Mouse (Mus musculus) neural tube, embryonic 12.5 days (tissue): ENCODE data around the gene Ddt. TPM values are rescaled to one million over a fixed set of nuclear protein-coding genes. Genes with fewer than 3 reads are reported as not detected.
A peak's percentile ranks its signal among the peaks of the same experiment; 100 is the strongest.

Experiments used
- ATAC-seq: fragments of 200-750 bp; cut with Nextera tagmentation; 2 replicates; pipeline ENCODE4 v1.8.0; 2017; ENCODE audit warnings: low read depth, mild to moderate bottlenecking, moderate TSS enrichment, moderate library complexity; ENCODE audit not compliant: low FRiP score
- H3K27ac ChIP-seq: fragments of 300-500 bp; sonication (generic); 2 replicates; pipeline ENCODE4 v1.5.1; 2016
- H3K27me3 ChIP-seq: fragments of 300-500 bp; sonication (generic); replicated peaks from 2 replicates; pipeline ENCODE4 v1.6.1; 2016; ENCODE audit warnings: mild to moderate bottlenecking
- H3K36me3 ChIP-seq: fragments of 300-500 bp; sonication (generic); 2 replicates; pipeline ENCODE4 v1.6.1; 2016; ENCODE audit warnings: mild to moderate bottlenecking
- H3K4me1 ChIP-seq: fragments of 300-500 bp; sonication (generic); 2 replicates; pipeline ENCODE4 v1.6.1; 2016
- H3K4me2 ChIP-seq: fragments of 300-500 bp; sonication (generic); replicated peaks from 2 replicates; pipeline ENCODE4 v1.6.1; 2016; ENCODE audit warnings: mild to moderate bottlenecking
- H3K4me3 ChIP-seq: fragments of 300-500 bp; sonication (generic); 2 replicates; pipeline ENCODE4 v1.5.1; 2016
- H3K9ac ChIP-seq: fragments of 300-500 bp; sonication (generic); 2 replicates; pipeline ENCODE4 v1.6.1; 2016; ENCODE audit warnings: mild to moderate bottlenecking
- H3K9me3 ChIP-seq: fragments of 300-500 bp; sonication (generic); 2 replicates; pipeline ENCODE4 v1.6.1; 2016; ENCODE audit warnings: mild to moderate bottlenecking
- WGBS: fragments of 180-500 bp; shearing (Covaris S2); methylation state at CpG from one replicate; pipeline ENCODE4 v1.1.7; 2016; 5-methylcytosine and 5-hydroxymethylcytosine counted together
- polyA plus RNA-seq: library from polyadenylated mRNA; unstranded; fragments of >200 nt; fragmentation: Nextera tagmentation; extraction: Ambion mirVana; gene quantifications from 2 replicates; pipeline ENCODE4 v1.2.1, GENCODE M21; 2016

Ddt gene
- polyA plus RNA-seq, 1 experiment from 2014 or later: 91.8 TPM

GRCm38 (mm10) chr10:75764519-75765473 is 8.4 kb downstream of the Ddt start:
- ATAC-seq: peak; percentile 41
- H3K9ac ChIP-seq: peak overlapping the region; percentile 56
- peak overlapping the region; percentile 66 for H3K4me3 ChIP-seq
- peaks cover 4% of the 10 kb centered on the region; the same call in 1 of the 2 replicates for H3K36me3 ChIP-seq
- 2% methylated on average over 27 of the region's 27 CpGs for WGBS
- peak overlapping the region; percentile 85 for H3K4me2 ChIP-seq
- no peak overlapping the region for H3K27ac ChIP-seq
- no peaks in the 10 kb centered on the region for H3K9me3 ChIP-seq
- H3K27me3 ChIP-seq: no peaks in the 10 kb centered on the region
- H3K4me1 ChIP-seq: peaks cover 16% of the 10 kb centered on the region

- no peaks in the 10 kb centered on the region for H3K27me3 ChIP-seq
- H3K9me3 ChIP-seq: no peaks in the 10 kb centered on the region
- H3K4me2 ChIP-seq: peak within 1 kb of the TSS; percentile 85
- peak within 1 kb of the TSS; percentile 74 for H3K9ac ChIP-seq
- ATAC-seq: peak; percentile 97
- H3K4me1 ChIP-seq: peaks cover 16% of the 10 kb centered on the region
- H3K27ac ChIP-seq: no peak within 1 kb of the TSS
- under 1% methylated on average over 61 of the region's 61 CpGs for WGBS
- H3K36me3 ChIP-seq: peaks cover 4% of the 10 kb centered on the region; the same call in 1 of the 2 replicates
- peak within 1 kb of the TSS; percentile 66 for H3K4me3 ChIP-seq
Observed at GRCm38 (mm10) chr10:75763682-75764518, 9.3 kb downstream of the Ddt start, which contains the start of gene Cabin1. Gene Cabin1 (minus strand): TSS chr10:75764341.

- ATAC-seq: no peak
- Histone ChIP-seq H3K4me3 (no peak overlapping the region), H3K9ac (no peak overlapping the region), H3K9me3 (no peaks in the 10 kb centered on the region), H3K4me2 (peak overlapping the region; percentile 85; the same call in 1 of the 2 replicates), H3K36me3 (peaks cover 4% of the 10 kb centered on the region; the same call in 1 of the 2 replicates), H3K4me1 (peaks cover 16% of the 10 kb centered on the region), H3K27me3 (no peaks in the 10 kb centered on the region), H3K27ac (no peak overlapping the region)
- 93% methylated on average over 3 of the region's 3 CpGs for WGBS
Observed at GRCm38 (mm10) chr10:75762413-75762812, 10.8 kb downstream of the Ddt start.

GRCm38 (mm10) chr10:75760311-75760710 is 12.9 kb downstream of the Ddt start:
- Histone ChIP-seq H3K4me2 (no peak overlapping the region), H3K36me3 (peaks cover 7% of the 10 kb centered on the region), H3K27ac (no peak overlapping the region), H3K9me3 (no peaks in the 10 kb centered on the region), H3K27me3 (no peaks in the 10 kb centered on the region), H3K4me1 (peaks cover 16% of the 10 kb centered on the region), H3K9ac (no peak overlapping the region), H3K4me3 (no peak overlapping the region)
- WGBS: 98% methylated on average over 3 of the region's 3 CpGs
- no peak for ATAC-seq

- no peak overlapping the region for H3K9ac ChIP-seq
- H3K4me3 ChIP-seq: no peak overlapping the region
- no peak overlapping the region for H3K27ac ChIP-seq
- peaks cover 41% of the 10 kb centered on the region for H3K36me3 ChIP-seq
- no peak for ATAC-seq
- H3K27me3 ChIP-seq: no peaks in the 10 kb centered on the region
- no peaks in the 10 kb centered on the region for H3K9me3 ChIP-seq
- H3K4me1 ChIP-seq: no peaks in the 10 kb centered on the region
- no peak overlapping the region for H3K4me2 ChIP-seq
- WGBS: 95% methylated on average over 11 of the region's 11 CpGs
Observed at GRCm38 (mm10) chr10:75756719-75757118, 16.5 kb downstream of the Ddt start.

- 48% methylated on average over 3 of the region's 3 CpGs for WGBS
- H3K9me3 ChIP-seq: no peaks in the 10 kb centered on the region
- H3K27ac ChIP-seq: no peak overlapping the region
- no peak overlapping the region for H3K4me3 ChIP-seq
- H3K27me3 ChIP-seq: no peaks in the 10 kb centered on the region
- H3K4me1 ChIP-seq: no peaks in the 10 kb centered on the region
- peak; percentile 82 for ATAC-seq
- no peak overlapping the region for H3K9ac ChIP-seq
- H3K36me3 ChIP-seq: peaks cover 90% of the 10 kb centered on the region
- H3K4me2 ChIP-seq: no peak overlapping the region
Observed at GRCm38 (mm10) chr10:75744017-75744416, 29.2 kb downstream of the Ddt start.

- H3K27me3 ChIP-seq: no peaks in the 10 kb centered on the region
- H3K27ac ChIP-seq: no peak overlapping the region
- H3K9ac ChIP-seq: no peak overlapping the region
- no peak for ATAC-seq
- H3K36me3 ChIP-seq: peaks cover 90% of the 10 kb centered on the region
- no peaks in the 10 kb centered on the region for H3K4me1 ChIP-seq
- no peaks in the 10 kb centered on the region for H3K9me3 ChIP-seq
- no peak overlapping the region for H3K4me3 ChIP-seq
- WGBS: 88% methylated on average over 12 of the region's 12 CpGs
- H3K4me2 ChIP-seq: no peak overlapping the region
Observed at GRCm38 (mm10) chr10:75743369-75743768, 29.8 kb downstream of the Ddt start.

GRCm38 (mm10) chr10:75740866-75741265 is 32.3 kb downstream of the Ddt start:
- no peaks in the 10 kb centered on the region for H3K27me3 ChIP-seq
- no peak overlapping the region for H3K9ac ChIP-seq
- peaks cover 89% of the 10 kb centered on the region for H3K36me3 ChIP-seq
- no peak overlapping the region for H3K4me3 ChIP-seq
- no peak overlapping the region for H3K4me2 ChIP-seq
- no peak overlapping the region for H3K27ac ChIP-seq
- no peak for ATAC-seq
- no peaks in the 10 kb centered on the region for H3K9me3 ChIP-seq
- whole genome bisulfite sequencing: 94% methylated on average over 3 of the region's 3 CpGs
- H3K4me1 ChIP-seq: no peaks in the 10 kb centered on the region

- Histone ChIP-seq H3K4me3 (no peak overlapping the region), H3K4me1 (no peaks in the 10 kb centered on the region), H3K4me2 (no peak overlapping the region), H3K27me3 (no peaks in the 10 kb centered on the region), H3K36me3 (peaks cover 83% of the 10 kb centered on the region), H3K9ac (no peak overlapping the region), H3K9me3 (no peaks in the 10 kb centered on the region), H3K27ac (no peak overlapping the region)
- ATAC-seq: no peak
- 95% methylated on average over 7 of the region's 7 CpGs for WGBS
Observed at GRCm38 (mm10) chr10:75725449-75725848, 47.8 kb downstream of the Ddt start.

Other genes with a start within 250 kb of the Ddt start
- gene Lrrc75b, start 213.1 kb downstream of the Ddt start, polyA plus RNA-seq: 11.8 and 16.7 TPM in 2 replicates
- 1.3 and 1.8 TPM in 2 replicates for gene Ggt1, start 211.8 kb downstream of the Ddt start, polyA plus RNA-seq
- gene Ggt5, start 184.1 kb downstream of the Ddt start, polyA plus RNA-seq: 1.1 and 1.6 TPM in 2 replicates
- 3.2 and 3.6 TPM in 2 replicates for gene Susd2, start 129.4 kb downstream of the Ddt start, polyA plus RNA-seq
- 37.2 and 42.4 TPM in 2 replicates for gene Cabin1, start 9.1 kb downstream of the Ddt start, polyA plus RNA-seq
- not detected in 2 replicates for gene Gm20441, start 7.5 kb upstream of the Ddt start, polyA plus RNA-seq
- gene Gstt3, start 8.0 kb upstream of the Ddt start, polyA plus RNA-seq: 1.8 and 2.4 TPM in 2 replicates
- 2.1 and 4.2 TPM in 2 replicates for gene Gstt1, start 25.2 kb upstream of the Ddt start, polyA plus RNA-seq
- not detected in 2 replicates for gene Gstt4, start 49.1 kb upstream of the Ddt start, polyA plus RNA-seq
- 8.4 and 8.9 TPM in 2 replicates for gene Gstt2, start 64.0 kb upstream of the Ddt start, polyA plus RNA-seq
- 1,568 and 1,704 TPM in 2 replicates for gene Mif, start 86.8 kb upstream of the Ddt start, polyA plus RNA-seq
- gene Derl3, start 120.0 kb upstream of the Ddt start, polyA plus RNA-seq: 2.7 TPM in 2 replicates
- gene Smarcb1, start 148.2 kb upstream of the Ddt start, polyA plus RNA-seq: 282 and 298 TPM in 2 replicates
- gene Chchd10, start 159.7 kb upstream of the Ddt start, polyA plus RNA-seq: 20.2 and 20.6 TPM in 2 replicates
- 45.4 and 51.2 TPM in 2 replicates for gene Mmp11, start 163.1 kb upstream of the Ddt start, polyA plus RNA-seq
- gene Gm867, start 167.3 kb upstream of the Ddt start, polyA plus RNA-seq: 2.4 and 2.5 TPM in 2 replicates
- gene Vpreb3, start 169.6 kb upstream of the Ddt start, polyA plus RNA-seq: 0.44 and 0.46 TPM in 2 replicates
- not detected in 2 replicates for gene Gm5134, start 181.1 kb upstream of the Ddt start, polyA plus RNA-seq